Mouse (Mus musculus) stomach, postnatal 0 days (tissue): ENCODE data around the gene Ppl.

Source experiments
- CTCF ChIP-seq: IDR thresholded peaks from 2 replicates; pipeline ENCODE4 v1.5.1; 2016; ENCODE audit warnings: antibody characterized with exemption, low read depth, mild to moderate bottlenecking, moderate library complexity
- EP300 ChIP-seq: optimal IDR thresholded peaks from 2 replicates; pipeline ENCODE3; 2016; ENCODE audit warnings: antibody characterized with exemption

DNA sequence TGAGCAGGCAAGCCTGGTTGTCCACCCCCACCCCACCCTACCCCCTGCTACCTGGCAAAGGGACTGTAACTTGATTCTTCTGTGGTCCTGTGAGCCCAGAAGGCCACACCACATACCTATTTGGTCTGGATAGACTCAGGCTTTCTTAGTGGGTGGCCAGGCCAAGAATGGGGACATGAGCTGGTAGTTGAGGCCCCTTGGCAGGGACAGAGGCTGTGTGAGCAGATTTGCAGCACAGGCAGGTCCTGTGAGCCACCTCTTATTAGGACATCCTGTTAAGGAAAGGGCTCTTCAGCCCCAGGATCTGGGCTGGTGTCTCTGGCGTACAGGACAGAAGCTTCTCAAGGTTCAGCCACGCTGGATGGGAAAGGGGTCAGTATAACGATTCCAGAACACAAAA lies 24.9 kb upstream of the Ppl start:
- TF ChIP-seq CTCF (no peak), EP300 (no peak)
